Mouse (Mus musculus) megakaryocyte, embryonic 14.5 days (primary cell): ENCODE measurements around the gene Olfr1390.

Source experiments
- FLI1 ChIP-seq: IDR thresholded peaks from 2 replicates; pipeline ENCODE4 v1.6.1; 2012; ENCODE audit warnings: low read length, inconsistent platforms, mixed read lengths
- GATA1 ChIP-seq: IDR thresholded peaks from 3 replicates; pipeline ENCODE4 v1.6.1; 2012; ENCODE audit warnings: mixed read lengths, low read length, inconsistent platforms, borderline replicate concordance

GRCm38 (mm10) chr11:49322442-49322841 is 12.5 kb upstream of the Olfr1390 start, which contains the start of gene Olfr1391:
- no peak for TF ChIP-seq FLI1
- no peak for TF ChIP-seq GATA1
